Mouse (Mus musculus) layer of hippocampus, postnatal 10 days (tissue): ENCODE measurements around the gene Kcnn3. TPM values are rescaled to one million over a fixed set of nuclear protein-coding genes. Genes with fewer than 3 reads are reported as not detected.

ENCODE experiments used
- DNase-seq, 2 experiments: peaks; one replicate each; pipeline ENCODE4 v3.0.0; 2021; ENCODE audit warnings: low spot score in 2 of 2
- total RNA-seq, 2 experiments: library from RNA; stranded (reverse); gene quantifications; 2 replicates each; pipeline ENCODE4 v1.2.3; 2021

The Kcnn3 gene
- total RNA-seq, 2 experiments from 2014 or later = 28.5 to 30.3 TPM

DNA sequence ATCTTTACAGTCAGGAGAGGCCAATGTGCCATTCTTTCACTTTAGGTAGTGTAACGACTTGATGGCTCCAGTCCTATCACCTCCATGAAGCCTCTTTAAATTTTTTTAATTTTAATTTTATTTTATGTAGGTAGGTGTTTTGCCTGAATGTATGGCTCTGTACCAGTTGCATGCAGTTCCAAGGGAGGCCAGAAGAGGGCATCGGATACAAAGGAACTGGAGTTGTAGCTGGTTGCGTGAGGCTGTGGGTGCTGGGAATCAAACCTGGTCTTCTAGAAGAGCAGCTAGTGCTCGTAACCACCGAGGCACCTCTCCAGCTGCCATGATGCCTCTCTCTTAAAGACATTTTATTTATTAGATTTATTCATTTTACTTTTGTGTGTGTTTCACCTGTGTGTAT, 3.6 kb upstream of the Kcnn3 start:
- no peak for DNase-seq

DNA sequence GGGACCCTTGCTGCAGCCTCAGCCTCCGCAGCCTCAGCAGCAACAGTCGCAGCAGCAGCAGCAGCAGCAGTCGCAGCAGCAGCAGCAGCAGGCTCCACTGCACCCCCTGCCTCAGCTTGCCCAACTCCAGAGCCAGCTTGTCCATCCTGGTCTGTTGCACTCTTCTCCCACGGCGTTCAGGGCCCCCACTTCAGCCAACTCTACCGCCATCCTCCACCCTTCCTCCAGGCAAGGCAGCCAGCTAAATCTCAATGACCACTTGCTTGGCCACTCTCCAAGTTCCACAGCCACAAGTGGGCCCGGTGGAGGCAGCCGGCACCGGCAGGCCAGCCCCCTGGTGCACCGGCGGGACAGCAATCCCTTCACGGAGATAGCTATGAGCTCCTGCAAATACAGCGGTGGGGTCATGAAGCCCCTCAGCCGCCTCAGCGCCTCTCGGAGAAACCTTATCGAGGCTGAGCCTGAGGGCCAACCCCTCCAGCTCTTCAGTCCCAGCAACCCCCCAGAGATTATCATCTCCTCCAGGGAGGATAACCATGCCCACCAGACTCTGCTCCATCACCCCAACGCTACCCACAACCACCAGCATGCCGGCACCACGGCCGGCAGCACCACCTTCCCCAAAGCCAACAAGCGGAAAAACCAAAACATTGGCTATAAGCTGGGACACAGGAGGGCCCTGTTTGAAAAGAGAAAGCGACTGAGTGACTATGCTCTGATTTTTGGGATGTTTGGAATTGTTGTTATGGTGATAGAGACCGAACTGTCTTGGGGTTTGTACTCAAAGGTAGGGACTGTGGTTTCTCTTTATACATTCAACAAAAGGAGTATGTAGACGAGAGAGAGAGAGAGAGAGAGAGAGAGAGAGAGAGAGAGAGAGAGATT, 896 bp downstream of the Kcnn3 start:
- DNase-seq = peak; percentile 60 to 69

DNA sequence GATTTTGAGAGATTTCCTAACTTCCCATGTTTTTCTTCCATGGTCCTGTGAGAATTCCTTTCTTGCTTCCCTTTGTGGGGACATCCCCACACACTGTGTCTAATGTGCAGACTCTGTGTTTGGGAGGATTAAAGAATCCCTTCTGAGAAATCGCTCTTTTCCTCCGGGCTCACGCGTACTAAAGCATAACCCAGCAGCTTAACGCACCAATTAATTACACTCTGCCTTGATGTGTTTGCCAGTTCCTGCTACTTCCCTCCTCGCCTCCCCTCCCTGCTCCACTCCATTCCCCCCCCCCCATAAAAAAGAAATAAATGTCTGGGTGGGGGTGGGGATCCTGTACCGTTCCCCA, 1.5 kb downstream of the Kcnn3 start:
- DNase-seq = no peak

DNA sequence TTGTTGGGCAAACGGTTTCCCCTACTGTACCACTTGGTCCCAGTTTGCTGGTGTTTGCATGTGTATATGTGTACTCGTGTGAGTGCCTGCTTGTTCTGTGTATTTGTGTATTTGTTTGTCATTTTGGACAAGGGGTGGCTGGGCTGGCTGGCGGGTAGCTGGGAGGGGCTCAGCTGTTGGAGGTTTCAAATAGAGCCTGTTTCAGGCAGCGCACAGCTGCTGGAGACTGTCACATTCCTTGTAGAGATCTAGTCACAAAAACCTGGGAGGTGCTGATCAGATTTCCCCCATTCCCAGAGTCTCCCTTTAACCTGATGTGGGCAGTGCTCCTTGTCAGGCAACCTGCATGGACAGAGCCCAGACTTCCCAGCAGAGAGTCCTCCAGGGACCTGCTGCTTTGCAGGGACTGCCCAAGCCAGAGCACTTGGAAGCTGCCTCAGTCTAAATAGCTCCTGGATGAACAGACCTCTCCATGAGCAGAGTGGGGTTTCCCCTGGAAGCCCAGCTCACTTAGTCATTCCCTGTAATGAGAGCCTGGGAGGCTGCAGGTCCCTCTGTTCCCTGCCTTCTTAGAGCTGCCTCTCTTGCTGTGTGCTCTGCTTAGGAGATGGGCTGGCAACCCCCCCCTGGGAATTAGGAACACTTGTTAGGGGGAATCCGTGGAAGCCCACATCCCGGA, 2.6 kb downstream of the Kcnn3 start:
- peak; percentile 33 to 36 for DNase-seq

DNA sequence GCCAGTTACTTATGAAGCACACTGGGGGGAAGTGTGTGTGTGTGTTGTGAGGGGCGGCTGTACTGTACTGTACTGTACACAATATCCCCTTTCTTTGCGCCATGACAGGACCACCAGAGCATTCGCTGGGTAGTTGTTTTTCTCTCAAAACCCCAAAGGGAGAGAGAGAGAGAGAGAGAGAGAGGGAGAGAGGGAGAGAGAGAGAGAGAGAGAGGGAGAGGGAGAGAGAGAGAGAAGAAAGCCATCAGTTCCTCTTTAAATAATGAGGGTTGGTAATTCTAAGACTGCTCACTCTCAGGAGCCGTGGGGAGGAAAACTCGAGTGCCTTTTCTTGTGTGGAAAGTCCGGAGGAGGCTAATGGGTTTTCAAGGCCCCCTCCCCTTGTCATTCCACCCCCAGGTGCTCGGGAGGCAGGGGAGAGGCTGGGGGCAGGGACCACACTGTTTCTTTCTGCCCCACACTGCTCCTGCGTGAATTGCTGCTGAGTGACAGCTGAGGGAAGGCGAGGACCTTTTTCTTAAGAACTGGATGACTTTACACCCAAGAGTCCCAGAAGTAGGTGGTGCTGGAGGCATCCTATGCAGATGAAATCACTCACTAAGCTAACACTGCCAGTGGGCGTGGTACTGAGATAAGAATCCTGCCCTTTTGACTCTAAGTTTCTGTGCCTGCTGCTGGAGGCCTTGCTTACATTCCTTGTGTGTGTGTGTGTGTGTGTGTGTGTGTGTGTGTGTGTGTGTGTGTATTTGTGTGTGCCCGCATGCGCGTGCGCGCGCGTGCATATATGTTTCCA, 6.5 kb downstream of the Kcnn3 start:
- DNase-seq = no peak

DNA sequence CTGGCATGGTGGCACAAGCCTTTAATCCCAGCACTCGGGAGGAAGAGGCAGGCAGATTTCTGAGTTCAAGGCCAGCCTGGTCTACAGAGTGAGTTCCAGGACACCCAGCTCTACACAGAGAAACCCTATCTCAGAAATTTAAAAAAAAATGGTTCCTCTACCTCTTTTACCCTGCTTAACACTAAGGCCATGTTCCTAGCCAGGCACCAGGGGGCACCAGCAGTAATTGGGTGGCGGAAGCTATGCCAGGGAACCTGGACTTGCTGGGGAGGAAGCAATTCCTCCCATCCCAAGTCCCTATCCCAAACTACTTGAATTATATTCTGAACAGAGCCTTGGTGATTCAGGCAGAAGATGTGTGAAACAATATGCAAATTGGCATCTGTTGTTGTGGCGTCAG, 9.8 kb downstream of the Kcnn3 start:
- DNase-seq = no peak

DNA sequence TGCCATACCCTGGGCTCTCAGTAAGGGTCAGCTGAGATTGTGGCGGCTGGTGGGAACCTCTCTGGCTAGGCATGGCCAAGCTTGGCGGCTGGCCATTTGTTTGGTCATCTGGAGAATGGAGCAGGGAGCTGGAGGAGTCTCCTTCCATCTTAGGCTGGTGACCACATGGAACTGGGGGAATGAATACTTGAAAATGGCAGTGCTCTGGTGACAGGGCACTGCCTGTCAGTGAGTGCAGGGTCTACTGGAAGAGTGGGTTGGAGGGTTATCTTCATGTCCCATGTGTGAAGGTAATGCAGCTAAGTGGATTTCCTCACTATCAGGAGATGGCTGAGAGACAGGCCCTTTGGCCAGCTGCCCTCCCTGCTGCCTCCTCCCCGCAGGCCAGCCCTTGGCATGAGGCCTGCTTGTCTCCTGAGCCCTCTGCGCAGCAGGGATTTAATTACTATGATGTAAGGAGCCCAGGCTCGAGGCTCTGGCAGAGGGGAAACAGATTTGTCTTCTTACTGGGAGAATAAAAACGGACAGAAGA, 14.7 kb downstream of the Kcnn3 start:
- peak; percentile 54 to 63 for DNase-seq

DNA sequence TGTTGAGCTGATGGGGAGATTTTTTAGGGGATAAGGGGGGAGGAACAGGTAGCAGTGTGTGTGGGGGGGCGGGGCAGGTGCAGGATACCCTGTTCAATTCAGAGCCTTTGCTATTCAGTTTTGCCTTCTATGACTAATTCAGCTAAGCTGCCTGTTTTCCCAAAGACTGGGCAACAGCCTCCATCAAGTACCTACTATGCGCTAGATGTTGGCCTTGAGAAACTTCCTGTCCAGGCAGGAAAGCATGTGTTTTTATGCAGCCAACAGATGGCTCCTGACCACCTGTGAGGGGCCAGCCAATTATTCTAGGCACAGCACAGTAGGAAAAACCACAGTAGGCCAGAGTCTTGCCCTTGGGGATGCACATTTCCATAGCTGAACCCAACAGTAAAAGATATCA, 15.2 kb downstream of the Kcnn3 start:
- no peak for DNase-seq

DNA sequence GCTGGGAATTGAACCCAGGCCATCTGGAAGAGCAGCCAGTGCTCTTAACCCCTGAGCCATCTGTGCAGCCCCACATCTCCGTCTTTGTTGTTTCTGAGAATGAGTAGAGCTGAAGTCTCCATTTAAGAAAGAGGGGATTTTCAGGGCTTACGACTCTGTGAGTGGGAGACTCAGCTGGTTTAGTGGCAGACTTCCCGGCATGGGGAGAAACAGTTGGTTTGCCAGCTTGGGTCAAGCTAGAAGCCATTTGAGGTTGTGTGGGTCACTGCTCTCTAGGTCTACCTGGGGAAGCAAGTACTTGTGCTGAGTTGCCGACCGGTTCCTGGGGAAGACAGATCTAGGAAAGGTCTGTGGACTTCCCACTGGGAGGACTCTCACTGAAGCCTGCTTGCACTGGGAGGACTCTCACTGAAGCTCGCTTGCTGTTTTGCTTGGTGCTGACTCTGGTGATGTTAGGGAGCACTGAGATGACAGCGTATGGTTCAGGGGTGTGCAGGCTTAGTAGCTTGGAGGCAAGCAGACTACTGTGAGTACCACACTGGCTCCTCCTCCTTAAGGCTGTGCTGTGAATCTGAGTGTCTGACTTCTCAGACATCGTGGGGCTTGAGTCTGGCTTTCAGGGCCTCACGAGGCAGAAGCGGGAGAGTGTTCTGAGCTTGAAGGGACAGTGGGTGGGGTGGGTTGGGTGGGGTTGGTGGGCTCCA, 19.2 kb downstream of the Kcnn3 start:
- peak in 1 of 2 experiments; percentile 40 for DNase-seq

DNA sequence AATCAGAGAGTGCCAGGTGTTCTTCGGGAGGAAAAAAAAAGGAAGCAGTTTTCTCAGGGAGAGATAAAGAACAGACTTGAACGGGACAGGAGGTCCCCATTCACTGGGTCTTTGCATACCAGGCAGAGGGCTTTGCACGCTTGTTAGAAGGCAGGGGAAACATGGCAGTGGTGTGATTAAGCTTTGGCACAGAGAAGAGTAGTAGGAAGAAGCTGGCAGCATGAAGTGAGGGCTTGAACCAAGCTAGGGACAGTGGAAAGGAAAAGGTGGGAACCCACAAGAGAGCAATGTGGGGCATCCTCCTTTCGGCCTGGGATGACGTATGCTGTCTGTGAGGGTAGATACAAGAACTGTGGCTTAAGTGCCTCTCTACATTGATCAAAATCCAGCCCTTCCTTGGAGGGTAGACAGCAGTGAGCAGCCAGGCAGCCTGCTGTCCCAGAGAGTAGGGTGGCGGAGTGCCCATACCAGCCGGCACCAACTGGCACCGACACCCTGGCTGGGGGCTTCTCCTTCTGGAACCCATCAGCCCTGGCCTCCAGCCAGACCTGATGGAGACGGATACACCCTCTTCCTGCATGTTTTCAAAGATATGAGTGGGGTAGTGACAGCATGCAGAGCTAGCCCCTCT, 19.9 kb downstream of the Kcnn3 start:
- DNase-seq = peak; percentile 91 to 92

DNA sequence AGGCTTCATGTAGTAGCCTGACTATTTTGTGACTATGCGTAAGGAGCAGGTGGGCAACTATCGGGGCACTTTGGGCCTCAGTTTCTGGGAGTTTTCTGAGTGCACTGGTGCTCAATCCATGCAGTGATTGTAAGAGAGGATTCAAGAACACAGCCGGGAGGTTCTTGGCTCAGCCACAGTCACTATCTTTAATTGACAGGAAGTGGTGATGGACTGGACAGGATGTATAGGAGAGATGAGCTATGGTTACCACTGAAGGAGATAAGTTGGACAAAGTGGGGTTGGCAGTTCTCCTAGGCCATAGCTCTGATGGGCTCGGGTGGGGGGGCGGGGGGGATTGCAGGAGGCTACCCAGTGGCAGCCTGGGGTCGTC, 20.4 kb downstream of the Kcnn3 start:
- no peak for DNase-seq

DNA sequence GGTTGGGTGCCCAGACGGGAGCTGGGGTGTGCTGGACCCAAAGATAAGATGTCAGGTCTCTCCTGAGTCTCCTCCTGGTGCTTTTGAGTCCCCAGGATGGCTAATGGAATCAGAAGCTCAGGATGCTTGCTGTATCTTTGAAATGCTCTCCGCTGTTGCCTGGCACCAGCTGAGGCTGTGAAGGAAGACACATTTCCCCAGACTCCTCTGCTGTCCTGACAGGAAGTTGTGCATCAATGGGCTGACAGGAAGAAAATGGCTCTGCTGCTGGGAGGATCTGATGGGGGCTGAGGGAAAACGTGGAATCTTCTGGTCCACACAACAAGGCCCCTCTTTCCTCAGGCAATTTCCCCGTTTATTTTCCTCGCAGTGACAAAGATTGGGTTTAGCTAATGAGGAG, 27.0 kb downstream of the Kcnn3 start:
- no peak for DNase-seq

DNA sequence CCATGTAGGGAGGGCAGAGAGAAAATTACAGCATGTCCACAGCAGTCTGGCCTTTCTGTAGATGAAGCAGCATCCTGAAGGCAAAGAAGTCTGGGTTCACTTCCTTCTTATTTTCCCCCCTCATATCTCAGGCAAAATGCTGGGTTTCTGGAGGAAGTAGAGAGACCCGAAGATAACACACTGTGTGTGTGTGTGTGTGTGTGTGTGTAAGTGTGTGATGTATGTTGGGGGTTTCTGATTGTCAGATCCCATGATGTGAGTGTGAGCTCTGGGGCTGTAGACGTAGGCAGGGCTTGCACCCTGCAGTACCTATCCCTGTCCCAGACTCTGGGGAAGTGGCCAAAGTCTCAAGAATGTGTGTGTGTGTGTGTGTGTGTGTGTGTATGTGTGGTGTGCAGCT, 28.8 kb downstream of the Kcnn3 start:
- DNase-seq = no peak

DNA sequence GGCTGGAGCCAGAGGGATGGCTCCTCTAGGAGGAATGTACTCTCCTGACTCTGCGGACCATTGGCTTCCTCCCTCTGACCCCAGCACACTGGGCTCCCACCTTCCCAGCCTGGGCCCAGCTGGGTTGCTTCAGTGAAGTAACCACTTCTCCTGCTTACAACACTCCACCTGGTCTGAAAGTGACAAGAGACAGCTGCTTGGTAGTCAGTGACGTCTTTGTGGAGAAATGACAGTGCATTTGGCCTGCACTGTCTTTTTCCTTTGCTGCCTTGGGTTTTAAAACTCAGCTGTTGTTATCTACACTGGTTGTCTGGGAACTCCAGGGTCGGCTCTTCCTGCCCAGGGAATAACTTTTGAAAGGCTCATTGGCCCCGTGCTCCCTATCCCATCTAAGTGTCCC, 29.5 kb downstream of the Kcnn3 start:
- DNase-seq = no peak

DNA sequence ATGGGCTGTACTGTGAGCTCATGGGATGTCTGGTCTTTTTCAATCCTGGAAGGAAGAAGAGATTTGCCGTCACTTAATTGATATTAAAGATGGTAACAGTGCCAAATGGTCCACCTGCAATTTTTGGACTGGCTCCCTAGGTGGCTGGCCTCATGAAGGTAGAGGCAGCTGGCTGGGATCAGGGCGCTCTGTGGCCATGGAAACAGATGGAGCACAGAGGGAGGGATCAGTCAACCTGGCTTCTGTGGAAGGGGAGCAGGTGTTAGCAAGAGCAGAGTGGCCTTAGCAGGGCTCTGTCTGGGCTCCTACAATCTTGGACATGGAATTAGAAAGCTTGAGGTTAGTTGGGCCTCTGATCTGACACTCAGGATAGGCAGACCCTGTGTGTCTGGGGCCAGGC, 31.9 kb downstream of the Kcnn3 start:
- DNase-seq = no peak

DNA sequence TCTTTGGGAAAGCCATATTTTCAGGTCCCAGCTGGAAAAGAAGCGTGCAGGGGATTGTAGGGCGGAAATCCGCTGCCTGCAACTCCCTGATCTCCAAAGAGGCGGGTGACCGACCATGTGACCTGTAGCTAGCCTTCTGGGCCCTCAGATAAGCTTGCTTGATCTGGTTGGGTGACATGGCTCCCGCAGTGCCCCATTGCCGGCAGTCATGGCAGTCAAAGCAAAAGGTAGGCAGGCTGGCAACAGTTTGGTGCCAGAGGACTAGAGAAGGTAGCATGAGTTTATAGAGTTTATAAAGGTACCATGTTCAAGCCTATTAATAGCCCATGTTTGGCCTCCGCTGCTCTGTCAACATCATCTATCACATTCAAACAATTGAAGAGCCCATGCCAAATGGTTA, 33.5 kb downstream of the Kcnn3 start:
- no peak for DNase-seq

DNA sequence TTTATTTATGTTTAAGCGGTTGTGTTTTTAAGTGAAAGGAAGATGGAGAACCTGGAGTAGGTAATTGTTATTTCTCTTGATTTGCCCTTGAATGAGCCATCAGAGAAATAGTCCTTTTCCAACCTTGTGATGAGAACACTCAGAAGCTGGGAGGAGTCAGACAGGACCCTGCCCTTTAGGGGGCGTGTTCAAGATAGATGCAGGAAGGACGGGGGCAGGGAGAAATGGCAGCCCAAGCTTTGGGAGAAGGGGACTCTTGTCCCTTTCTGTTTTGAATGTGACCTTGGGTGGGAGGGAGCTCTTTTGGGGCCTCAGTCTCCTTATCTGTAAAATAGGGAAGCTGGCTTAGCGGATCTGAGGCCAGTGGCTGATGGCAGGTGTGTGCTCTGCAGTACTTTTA, 34.0 kb downstream of the Kcnn3 start:
- DNase-seq = no peak

DNA sequence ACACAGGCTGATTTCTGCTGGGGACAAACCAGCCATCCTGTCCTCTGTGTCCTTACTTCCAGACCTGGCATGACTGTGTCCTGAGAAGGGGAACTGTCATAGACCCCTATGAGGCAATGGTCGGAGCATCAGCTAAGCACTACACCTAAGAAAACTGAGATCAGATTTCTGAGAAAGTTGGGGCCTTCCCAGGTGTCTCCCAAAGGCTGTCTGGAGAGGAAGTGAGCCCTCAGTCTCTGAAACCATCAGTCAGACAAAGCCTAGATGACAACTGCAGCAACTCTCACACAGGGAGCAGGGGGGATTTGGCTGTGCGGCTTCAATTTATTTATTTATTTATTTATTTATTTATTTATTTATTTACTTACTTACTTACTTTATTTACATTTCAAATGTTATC, 34.6 kb downstream of the Kcnn3 start:
- DNase-seq = no peak

DNA sequence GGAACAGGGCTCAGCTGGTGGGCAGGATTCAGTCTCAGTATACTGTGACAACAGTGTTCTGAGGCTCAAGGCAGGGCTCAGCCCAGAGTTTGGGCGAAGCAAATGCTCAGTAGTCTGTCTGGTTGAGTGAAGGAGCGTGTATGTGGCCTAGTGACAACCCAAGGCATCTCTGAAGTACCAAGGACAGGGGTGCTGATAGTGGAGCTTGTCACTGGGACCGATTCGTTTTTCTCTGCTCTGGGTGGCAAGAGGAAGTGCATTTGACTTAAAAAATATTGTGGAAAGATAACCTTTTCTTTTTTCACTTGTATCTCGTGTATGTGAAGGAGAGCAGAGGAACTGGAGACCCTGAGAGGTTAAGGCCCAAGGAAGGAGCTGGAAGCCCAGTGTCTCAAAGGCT, 37.8 kb downstream of the Kcnn3 start:
- no peak for DNase-seq

DNA sequence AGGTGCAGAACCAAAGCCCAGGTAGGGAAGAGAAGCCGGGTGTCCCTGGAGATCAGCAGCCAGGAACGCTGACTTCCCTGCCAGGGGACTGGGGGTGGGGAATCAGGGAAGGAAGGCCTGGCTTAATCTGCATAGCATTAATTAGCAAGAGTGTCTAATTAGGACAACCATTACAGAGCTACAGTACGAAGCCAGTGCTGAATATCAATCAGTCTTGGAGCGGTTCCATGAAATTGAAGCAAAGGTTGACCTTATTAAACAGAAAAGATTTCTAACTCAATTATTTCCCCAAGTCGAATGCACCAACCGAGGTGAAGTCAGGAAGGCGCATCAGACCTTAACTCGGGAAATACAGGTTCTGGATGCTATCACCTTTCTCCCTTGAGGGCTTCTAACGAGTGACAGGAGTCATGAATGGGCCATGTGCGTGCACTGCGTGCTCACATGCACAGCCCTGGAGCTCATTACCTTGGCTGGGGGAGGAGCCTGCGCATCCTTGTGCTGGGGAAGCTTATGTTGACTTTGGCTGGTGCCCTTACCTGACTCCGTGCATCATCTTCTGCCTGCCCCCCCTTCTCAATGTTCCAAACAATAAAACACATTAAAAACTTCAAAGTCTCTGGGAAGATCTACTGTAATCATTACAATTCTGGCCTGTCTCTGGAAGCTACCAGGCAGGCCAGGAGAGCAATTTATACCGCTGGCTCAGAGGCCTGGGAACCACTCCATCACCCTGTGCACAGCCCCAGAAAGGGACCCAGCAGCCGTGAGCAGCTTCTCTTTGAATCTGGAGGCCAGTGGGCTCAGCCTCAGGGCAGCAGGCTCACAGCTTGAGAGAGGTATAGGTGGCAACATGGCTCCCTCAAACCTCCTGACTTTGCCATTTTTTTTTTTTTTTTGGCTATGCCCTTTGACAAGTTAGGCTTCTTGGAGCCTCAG, 39.3 kb downstream of the Kcnn3 start:
- DNase-seq = peak; percentile 53 to 64
